Mouse (Mus musculus): Measurements from ENCODE around the gene Pnldc1. TPM values are rescaled to one million over a fixed set of nuclear protein-coding genes. Genes with fewer than 3 reads are reported as not detected.
A peak's percentile ranks its signal among the peaks of the same experiment; 100 is the strongest.
"Not testable (repeated sequence)": the region's sequence is repeated elsewhere in the genome, so short reads cannot be mapped to it uniquely, and the experiment has no call there.

Gene Pnldc1
- total RNA-seq (2021) = 1 to 10 TPM; 1.3 to 2.8 TPM
- long read RNA-seq = 0 reads

GRCm38 (mm10) chr17:12909361-12910280, at the start of gene Pnldc1:
Pnldc1 (minus strand) TSS chr17:12910230.
- DNase-seq (ENCODE audit: low spot score in 2 of 2) = no peak

- not testable (repeated sequence) for DNase-seq (ENCODE audit: low spot score in 2 of 2)
Measured at GRCm38 (mm10) chr17:12959377-12959776, 49.3 kb upstream of the Pnldc1 start.

DNA sequence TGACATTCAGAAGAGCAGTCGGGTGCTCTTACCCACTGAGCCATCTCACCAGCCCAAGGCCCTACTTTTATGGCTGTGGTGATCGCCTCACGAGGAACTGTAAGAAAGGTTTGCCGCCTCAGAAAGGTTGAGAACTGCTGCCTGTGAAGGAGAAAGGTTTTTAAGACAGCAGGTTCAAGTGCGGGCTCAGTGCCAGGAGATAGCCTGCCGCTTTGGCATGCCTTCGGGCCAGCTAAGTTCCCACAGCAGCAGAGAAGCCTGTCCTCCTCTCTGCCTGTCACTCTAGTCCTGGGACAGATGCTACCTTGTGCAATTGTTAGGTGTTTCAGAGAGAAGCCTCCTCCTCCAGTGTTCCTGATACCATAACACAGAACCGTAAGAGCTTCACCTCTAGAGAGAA, 46.6 kb upstream of the Pnldc1 start:
- DNase-seq (ENCODE audit: low spot score in 2 of 2) = no peak

DNA sequence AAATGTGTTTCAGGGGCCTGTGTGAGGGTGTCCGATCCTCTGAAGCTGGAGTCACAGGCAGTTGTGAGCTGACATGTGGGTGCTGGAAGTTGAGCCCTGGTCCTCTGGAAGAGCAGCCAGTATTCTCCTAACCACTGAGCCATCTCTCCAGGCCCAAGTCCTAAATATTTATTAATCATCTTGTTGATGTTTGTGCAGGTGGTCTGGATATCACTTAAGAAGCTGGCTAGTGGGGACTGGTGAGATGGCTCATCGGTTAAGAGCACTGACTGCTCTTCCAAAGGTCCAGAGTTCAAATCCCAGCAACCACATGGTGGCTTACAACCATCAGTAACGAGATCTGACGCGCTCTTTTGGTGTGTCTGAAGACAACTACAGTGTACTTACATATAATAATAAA, 39.6 kb upstream of the Pnldc1 start:
- DNase-seq (ENCODE audit: low spot score in 2 of 2) = no peak

- no peak for DNase-seq (ENCODE audit: low spot score in 2 of 2)
Measured at GRCm38 (mm10) chr17:12942459-12943162, 32.6 kb upstream of the Pnldc1 start.

DNA sequence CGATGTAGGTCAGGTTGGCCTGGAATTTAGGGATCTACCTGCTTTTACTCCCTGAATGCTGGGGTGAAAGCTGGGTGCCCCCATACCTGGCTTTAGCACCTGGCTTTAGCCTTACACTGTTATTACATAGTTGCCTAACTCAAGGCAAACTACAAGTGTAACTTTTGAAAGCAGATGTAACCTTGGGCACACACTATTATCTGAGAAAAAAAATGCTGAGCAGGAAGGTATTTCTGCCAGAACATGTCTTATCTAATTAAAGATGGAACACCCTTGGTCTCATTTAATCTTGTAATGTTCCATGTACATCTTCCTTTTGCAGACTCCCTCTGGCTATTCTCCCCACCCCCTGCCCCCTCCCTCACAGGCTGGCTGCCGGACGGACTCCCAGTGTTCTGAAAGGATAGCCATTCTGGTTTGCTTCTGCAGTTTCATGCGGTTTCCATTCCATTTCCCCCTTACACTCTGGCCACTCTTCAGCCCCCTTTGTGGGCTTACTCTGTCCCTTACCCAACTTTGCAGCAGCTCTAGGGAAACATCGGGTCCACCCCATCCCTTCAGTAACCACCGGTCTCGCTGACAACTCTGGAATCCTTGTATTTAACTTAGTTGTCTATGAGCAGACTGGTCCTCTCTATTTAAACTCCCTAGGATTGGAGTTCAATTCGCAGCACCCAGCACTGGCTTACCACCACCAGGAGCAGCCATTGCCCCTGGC, 31.7 kb upstream of the Pnldc1 start:
- DNase-seq (ENCODE audit: low spot score in 2 of 2) = no peak

- DNase-seq (ENCODE audit: low spot score in 2 of 2) = no peak
Measured at GRCm38 (mm10) chr17:12940151-12940805, 30.2 kb upstream of the Pnldc1 start, which contains the start of gene Acat3. Acat3 (minus strand) TSS chr17:12940600.

GRCm38 (mm10) chr17:12939377-12940148, 29.5 kb upstream of the Pnldc1 start:
- not testable (repeated sequence) for DNase-seq (ENCODE audit: low spot score in 2 of 2)

GRCm38 (mm10) chr17:12938077-12938476, 28.0 kb upstream of the Pnldc1 start:
- DNase-seq (ENCODE audit: low spot score in 2 of 2) = no peak

DNA sequence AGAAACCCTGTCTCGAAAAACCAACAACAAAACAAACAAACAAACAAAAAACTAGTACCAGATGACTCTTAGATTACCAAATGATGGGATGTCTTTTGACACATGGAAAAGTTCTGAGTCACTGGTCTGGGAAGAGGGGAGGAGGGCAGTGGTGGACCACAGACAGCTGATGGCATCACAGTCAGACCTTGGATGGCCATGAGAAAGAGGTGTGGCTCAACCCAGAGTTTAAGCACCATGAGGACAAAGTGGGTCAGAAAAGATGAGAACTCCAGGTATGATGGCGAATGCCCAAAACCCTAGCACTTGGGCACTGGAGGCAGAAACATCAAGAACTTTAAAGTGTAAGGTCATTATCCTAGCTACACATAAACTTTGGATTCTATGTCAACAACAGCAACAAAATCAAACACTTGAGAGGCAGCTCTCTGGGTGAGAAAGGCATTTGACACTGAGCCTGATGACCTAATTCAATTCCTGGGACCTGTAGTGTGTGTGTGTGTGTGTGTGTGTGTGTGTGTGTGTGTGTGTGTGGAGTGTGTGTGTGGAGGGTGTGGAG, 27.5 kb upstream of the Pnldc1 start:
- no peak for DNase-seq (ENCODE audit: low spot score in 2 of 2)

- DNase-seq (ENCODE audit: low spot score in 2 of 2) = no peak
Measured at GRCm38 (mm10) chr17:12935719-12936118, 25.7 kb upstream of the Pnldc1 start.

GRCm38 (mm10) chr17:12931576-12931975, 21.5 kb upstream of the Pnldc1 start:
- not testable (repeated sequence) for DNase-seq (ENCODE audit: low spot score in 2 of 2)

- DNase-seq (ENCODE audit: low spot score in 2 of 2) = no peak
Measured at GRCm38 (mm10) chr17:12925703-12926180, 15.7 kb upstream of the Pnldc1 start.

DNA sequence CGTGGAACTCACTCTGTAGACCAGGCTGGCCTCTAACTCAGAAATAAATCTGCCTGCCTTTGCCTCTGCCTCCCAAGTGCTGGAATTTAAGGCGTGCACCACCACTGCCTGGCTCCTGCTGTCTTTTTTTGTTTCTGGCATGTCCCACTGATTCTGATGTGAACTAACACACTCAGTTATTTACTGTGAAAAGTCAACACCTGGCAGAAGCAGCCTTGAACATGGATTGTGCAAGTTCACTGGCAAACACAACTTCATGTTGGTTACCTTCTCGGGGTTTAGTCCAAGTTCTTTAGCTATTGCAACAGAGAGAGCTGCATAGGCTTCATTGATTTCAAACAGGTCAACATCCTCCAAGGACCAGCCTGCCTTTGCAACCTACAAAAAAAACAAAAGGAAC, 15.0 kb upstream of the Pnldc1 start:
- DNase-seq (ENCODE audit: low spot score in 2 of 2) = no peak

GRCm38 (mm10) chr17:12921073-12921472, 11.0 kb upstream of the Pnldc1 start:
- DNase-seq (ENCODE audit: low spot score in 2 of 2) = no peak

- DNase-seq (ENCODE audit: low spot score in 2 of 2) = no peak
Measured at GRCm38 (mm10) chr17:12916588-12917380, 6.8 kb upstream of the Pnldc1 start.

DNA sequence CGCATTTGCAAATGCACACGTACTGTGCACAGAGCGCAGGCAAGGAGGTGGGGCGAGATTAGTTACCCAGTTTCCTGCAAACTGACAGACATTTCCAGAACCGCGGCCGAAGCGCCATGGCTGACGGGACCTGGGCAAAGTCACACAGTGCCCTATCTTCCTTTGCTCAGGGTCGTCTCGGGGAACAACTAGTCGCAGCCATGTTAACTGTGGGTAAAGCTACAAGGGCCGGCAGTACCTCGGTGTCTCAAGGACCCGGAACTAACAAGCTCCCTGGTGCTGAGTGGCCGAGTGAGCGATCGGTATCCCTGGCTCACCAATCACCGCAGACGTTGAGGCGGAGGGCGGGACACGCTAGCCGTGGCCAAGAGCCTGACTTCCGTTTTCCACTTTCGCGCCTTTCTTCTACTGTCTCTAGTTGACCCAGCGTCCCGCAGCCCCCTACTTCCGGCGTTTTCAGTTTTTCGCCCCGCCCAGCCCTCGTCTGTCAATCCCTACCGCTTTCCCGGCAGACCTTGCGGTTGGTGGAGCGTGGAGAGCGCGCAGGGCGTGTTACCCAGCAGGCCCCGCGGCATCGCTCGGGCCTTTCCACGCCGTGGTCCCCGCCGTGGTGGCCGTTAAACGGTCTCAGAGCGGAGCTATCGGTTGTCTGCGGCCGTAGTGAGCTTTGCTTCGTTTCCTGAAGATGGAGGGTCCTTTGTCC, 6.0 kb upstream of the Pnldc1 start, which contains the start of gene Mrpl18:
TSS of gene Mrpl18 (minus strand) at position 465 of the 703 bp plus-strand sequence.
- DNase-seq (ENCODE audit: low spot score in 2 of 2) = peak; percentile 97

DNA sequence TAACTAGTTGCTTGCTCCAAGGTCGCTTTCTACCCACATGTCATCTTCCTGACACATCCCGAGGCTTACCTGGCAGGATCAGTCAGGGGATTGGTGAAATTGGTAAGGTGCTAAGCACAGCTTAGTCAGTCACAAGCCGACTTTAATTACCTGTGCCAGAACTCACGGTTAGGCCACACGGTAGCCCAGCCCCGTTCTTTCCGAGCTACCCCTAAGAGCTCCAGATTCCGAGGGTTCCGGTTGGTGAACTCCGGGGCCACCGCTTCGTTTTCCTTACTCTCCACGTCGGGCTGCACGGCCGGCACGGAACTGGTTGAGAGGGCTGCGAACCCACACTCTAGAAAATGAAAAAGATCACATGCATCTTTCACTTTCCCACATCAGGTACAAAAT, 5.5 kb upstream of the Pnldc1 start, which contains the start of gene Tcp1:
TSS of gene Tcp1 (plus strand) at position 214 of the 393 bp plus-strand sequence.
- DNase-seq (ENCODE audit: low spot score in 2 of 2) = no peak

Measured in layer of hippocampus, postnatal 10 days (tissue).